Mouse (Mus musculus) intestine, postnatal 0 days (tissue): ENCODE measurements at regions not wholly inside any gene's neighbourhood (a gene's known extent, or its start where the extent isn't known, plus 50 kb on each side); places are given as distances from the start of the nearest gene placed in this dataset.

Experiments
- ATAC-seq: fragments of 200-750 bp; cut with Nextera tagmentation; 2 replicates; pipeline ENCODE4 v1.8.0; 2017; ENCODE audit warnings: mild to moderate bottlenecking, moderate TSS enrichment, moderate library complexity
- H3K27ac ChIP-seq: fragments of 300-500 bp; sonication (generic); 2 replicates; pipeline ENCODE4 v1.5.1; 2014; ENCODE audit warnings: mild to moderate bottlenecking, low read depth, low read length, moderate library complexity
- H3K27me3 ChIP-seq: fragments of 300-500 bp; sonication (generic); replicated peaks from 2 replicates; pipeline ENCODE4 v1.6.1; 2014; ENCODE audit warnings: low read length, mixed read lengths; ENCODE audit not compliant: control insufficient read depth, insufficient read depth
- H3K36me3 ChIP-seq: fragments of 300-500 bp; sonication (generic); 2 replicates; pipeline ENCODE4 v1.6.1; 2014; ENCODE audit warnings: mild to moderate bottlenecking, moderate library complexity; ENCODE audit not compliant: control insufficient read depth, insufficient read depth
- H3K4me1 ChIP-seq: fragments of 300-500 bp; sonication (generic); replicated peaks from 2 replicates; pipeline ENCODE4 v1.6.1; 2014; ENCODE audit warnings: antibody characterized with exemption, low read length, mixed read lengths; ENCODE audit not compliant: control insufficient read depth, insufficient read depth
- H3K4me2 ChIP-seq: fragments of 300-500 bp; sonication (generic); replicated peaks from 2 replicates; pipeline ENCODE4 v1.6.1; 2014; ENCODE audit warnings: low read depth, mild to moderate bottlenecking, moderate library complexity
- H3K4me3 ChIP-seq: fragments of 300-500 bp; sonication (generic); 2 replicates; pipeline ENCODE4 v1.5.1; 2014; ENCODE audit warnings: low read depth, low read length
- H3K9ac ChIP-seq: fragments of 300-500 bp; sonication (generic); 2 replicates; pipeline ENCODE4 v1.6.1; 2014; ENCODE audit warnings: mild to moderate bottlenecking, low read depth, low read length
- H3K9me3 ChIP-seq: fragments of 300-500 bp; sonication (generic); 2 replicates; pipeline ENCODE4 v1.6.1; 2016; ENCODE audit warnings: mixed run types; ENCODE audit not compliant: control insufficient read depth
- CTCF ChIP-seq: sonication (generic); IDR thresholded peaks from 2 replicates; pipeline ENCODE4 v1.5.1; 2016; ENCODE audit warnings: low read depth, mild to moderate bottlenecking, control low read depth, antibody characterized with exemption, moderate library complexity
- WGBS: fragments of 180-500 bp; shearing (Covaris S2); extraction: QIAGEN DNeasy Blood & Tissue Kit; methylation state at CpG from one replicate; pipeline ENCODE4 v1.1.7; 2014; 5-methylcytosine and 5-hydroxymethylcytosine counted together

GRCm38 (mm10) chr1:186358011-186358670, 241.0 kb upstream of the Lyplal1 start:
- no peaks in the 10 kb centered on the region for H3K27me3 ChIP-seq
- no peak overlapping the region for H3K27ac ChIP-seq
- TF ChIP-seq CTCF: no peak
- no peaks in the 10 kb centered on the region for H3K4me1 ChIP-seq
- no peaks in the 10 kb centered on the region for H3K9me3 ChIP-seq
- no peak for ATAC-seq
- WGBS: 28% methylated on average over 15 of the region's 15 CpGs
- H3K9ac ChIP-seq: no peak overlapping the region
- H3K4me2 ChIP-seq: no peak overlapping the region
- no peaks in the 10 kb centered on the region for H3K36me3 ChIP-seq
- no peak overlapping the region for H3K4me3 ChIP-seq

- 59% methylated on average over 6 of the region's 6 CpGs for WGBS
- no peak for TF ChIP-seq CTCF
Measured at GRCm38 (mm10) chr1:186354742-186355141, 237.6 kb upstream of the Lyplal1 start.

GRCm38 (mm10) chr1:186354072-186354471, 237.0 kb upstream of the Lyplal1 start:
- ATAC-seq: no peak
- H3K9me3 ChIP-seq: no peaks in the 10 kb centered on the region
- no peaks in the 10 kb centered on the region for H3K27me3 ChIP-seq
- H3K4me1 ChIP-seq: no peaks in the 10 kb centered on the region
- H3K9ac ChIP-seq: no peak overlapping the region
- H3K27ac ChIP-seq: no peak overlapping the region
- no peak for TF ChIP-seq CTCF
- no peaks in the 10 kb centered on the region for H3K36me3 ChIP-seq
- H3K4me3 ChIP-seq: no peak overlapping the region
- H3K4me2 ChIP-seq: no peak overlapping the region

More at GRCm38 (mm10) chr1:186354742-186355141, 237.6 kb upstream of the Lyplal1 start:
- H3K4me1 ChIP-seq: no peaks in the 10 kb centered on the region
- H3K27me3 ChIP-seq: no peaks in the 10 kb centered on the region
- H3K36me3 ChIP-seq: no peaks in the 10 kb centered on the region
- H3K9ac ChIP-seq: no peak overlapping the region
- no peak overlapping the region for H3K27ac ChIP-seq
- no peak for ATAC-seq
- no peak overlapping the region for H3K4me2 ChIP-seq
- H3K9me3 ChIP-seq: no peaks in the 10 kb centered on the region
- no peak overlapping the region for H3K4me3 ChIP-seq

- no peak for ATAC-seq
- no peak overlapping the region for H3K4me3 ChIP-seq
- TF ChIP-seq CTCF: no peak
- 86% methylated on average over 4 of the region's 4 CpGs for WGBS
- no peak overlapping the region for H3K9ac ChIP-seq
- no peaks in the 10 kb centered on the region for H3K9me3 ChIP-seq
- no peak overlapping the region for H3K4me2 ChIP-seq
- no peaks in the 10 kb centered on the region for H3K4me1 ChIP-seq
- no peaks in the 10 kb centered on the region for H3K36me3 ChIP-seq
- no peak overlapping the region for H3K27ac ChIP-seq
- H3K27me3 ChIP-seq: no peaks in the 10 kb centered on the region
Measured at GRCm38 (mm10) chr1:186350381-186350780, 233.3 kb upstream of the Lyplal1 start.

- 76% methylated on average over 2 of the region's 2 CpGs for WGBS
- Histone ChIP-seq H3K27ac (no peak overlapping the region), H3K9ac (no peak overlapping the region), H3K9me3 (no peaks in the 10 kb centered on the region), H3K36me3 (no peaks in the 10 kb centered on the region), H3K4me2 (no peak overlapping the region), H3K4me3 (no peak overlapping the region), H3K4me1 (no peaks in the 10 kb centered on the region), H3K27me3 (no peaks in the 10 kb centered on the region)
- no peak for TF ChIP-seq CTCF
- no peak for ATAC-seq
Measured at GRCm38 (mm10) chr1:186349966-186350365, 232.9 kb upstream of the Lyplal1 start.

- H3K4me1 ChIP-seq: no peaks in the 10 kb centered on the region
- H3K4me3 ChIP-seq: no peak overlapping the region
- H3K27me3 ChIP-seq: no peaks in the 10 kb centered on the region
- no peak for ATAC-seq
- H3K4me2 ChIP-seq: no peak overlapping the region
- WGBS: 71% methylated on average over 14 of the region's 14 CpGs
- H3K27ac ChIP-seq: no peak overlapping the region
- no peaks in the 10 kb centered on the region for H3K36me3 ChIP-seq
- no peak for TF ChIP-seq CTCF
- H3K9me3 ChIP-seq: no peaks in the 10 kb centered on the region
- no peak overlapping the region for H3K9ac ChIP-seq
Measured at GRCm38 (mm10) chr1:186347413-186348147, 230.5 kb upstream of the Lyplal1 start.
